Mouse (Mus musculus) cerebellum, adult 11-12 months (tissue): ENCODE data around the gene Fam131b.

Source experiments
- DNase-seq: peaks from one replicate; pipeline ENCODE4 v3.0.0; 2022

The Fam131b gene

GRCm38 (mm10) chr6:42324482-42325267 is at the start of gene Fam131b:
Gene Fam131b (minus strand): TSS chr6:42324643.
- peak; percentile 89 for DNase-seq

- no peak for DNase-seq
Measured at GRCm38 (mm10) chr6:42373669-42374430, 49.4 kb upstream of the Fam131b start.

- peak; percentile 67 for DNase-seq
Measured at GRCm38 (mm10) chr6:42372816-42373547, 48.5 kb upstream of the Fam131b start, which contains the start of gene Epha1. Gene Epha1 (minus strand): TSS chr6:42373268.

- no peak for DNase-seq
Measured at GRCm38 (mm10) chr6:42372421-42372815, 48.0 kb upstream of the Fam131b start.

- no peak for DNase-seq
Measured at GRCm38 (mm10) chr6:42372001-42372400, 47.6 kb upstream of the Fam131b start.

- no peak for DNase-seq
Measured at GRCm38 (mm10) chr6:42370630-42371363, 46.4 kb upstream of the Fam131b start.

GRCm38 (mm10) chr6:42369870-42370269 is 45.4 kb upstream of the Fam131b start:
- no peak for DNase-seq

GRCm38 (mm10) chr6:42365215-42365614 is 40.8 kb upstream of the Fam131b start:
- DNase-seq = no peak

GRCm38 (mm10) chr6:42364607-42365006 is 40.2 kb upstream of the Fam131b start:
- no peak for DNase-seq

GRCm38 (mm10) chr6:42364066-42364465 is 39.6 kb upstream of the Fam131b start:
- no peak for DNase-seq

- no peak for DNase-seq
Measured at GRCm38 (mm10) chr6:42362974-42363373, 38.5 kb upstream of the Fam131b start.

GRCm38 (mm10) chr6:42362497-42362896 is 38.1 kb upstream of the Fam131b start:
- DNase-seq = no peak

GRCm38 (mm10) chr6:42362074-42362473 is 37.6 kb upstream of the Fam131b start:
- no peak for DNase-seq

GRCm38 (mm10) chr6:42361041-42361895 is 36.8 kb upstream of the Fam131b start:
- no peak for DNase-seq

GRCm38 (mm10) chr6:42360231-42360840 is 35.9 kb upstream of the Fam131b start:
- DNase-seq = no peak

GRCm38 (mm10) chr6:42359364-42360147 is 35.1 kb upstream of the Fam131b start:
- DNase-seq = no peak

GRCm38 (mm10) chr6:42358901-42359300 is 34.5 kb upstream of the Fam131b start:
- no peak for DNase-seq

- DNase-seq = no peak
Measured at GRCm38 (mm10) chr6:42357901-42358300, 33.5 kb upstream of the Fam131b start.

GRCm38 (mm10) chr6:42356913-42357312 is 32.5 kb upstream of the Fam131b start:
- no peak for DNase-seq
